Mouse (Mus musculus) heart, postnatal 14 days (tissue): ENCODE data around the gene Man1c1. TPM values are rescaled to one million over a fixed set of nuclear protein-coding genes. Genes with fewer than 3 reads are reported as not detected.
A peak's percentile ranks its signal among the peaks of the same experiment; 100 is the strongest.

Source experiments
- DNase-seq, 2 experiments: peaks; one replicate each; pipeline ENCODE4 v3.0.0; 2021 to 2022
- intact Hi-C: fragments of 180-260 bp; cut with DNase I; formaldehyde crosslinking; loops from one replicate; pipeline ENCODE4 v1.15.1; 2025
- total RNA-seq, 2 experiments: library from RNA; stranded (reverse); gene quantifications; 2 replicates each; pipeline ENCODE4 v1.2.3; 2021

Man1c1 gene
- total RNA-seq, 2 experiments from 2014 or later = 25.1 to 25.8 TPM

GRCm38 (mm10) chr4:134562014-134562413, 142.1 kb downstream of the Man1c1 start:
- intact Hi-C loops = loop anchor here (5.0 kb wide), 1 partner anchor 230 kb away; no protein-coding TSS in a partner anchor
- DNase-seq = no peak

GRCm38 (mm10) chr4:134560699-134561098, 143.4 kb downstream of the Man1c1 start:
- no peak for DNase-seq
- intact Hi-C loops = loop anchor here (5.0 kb wide), 1 partner anchor 232 kb away; no protein-coding TSS in a partner anchor

GRCm38 (mm10) chr4:134559154-134559553, 144.9 kb downstream of the Man1c1 start:
- intact Hi-C loops = no loop called here
- no peak for DNase-seq

GRCm38 (mm10) chr4:134558570-134559113, 145.4 kb downstream of the Man1c1 start:
- intact Hi-C loops = no loop called here
- DNase-seq = peak in 1 of 2 experiments; percentile 49

- DNase-seq = no peak
- intact Hi-C loops = no loop called here
Measured at GRCm38 (mm10) chr4:134557626-134558249, 146.4 kb downstream of the Man1c1 start.

- intact Hi-C loops = no loop called here
- peak in 1 of 2 experiments; percentile 58 for DNase-seq
Measured at GRCm38 (mm10) chr4:134555956-134556580, 148.0 kb downstream of the Man1c1 start.

- DNase-seq = no peak
- intact Hi-C loops = no loop called here
Measured at GRCm38 (mm10) chr4:134553631-134554030, 150.5 kb downstream of the Man1c1 start.

- DNase-seq = peak; percentile 75 to 85
- intact Hi-C loops = no loop called here
Measured at GRCm38 (mm10) chr4:134551494-134552316, 152.4 kb downstream of the Man1c1 start, which contains the start of gene Selenon. TSS of gene Selenon (minus strand) at chr4:134552166.

- intact Hi-C loops = no loop called here
- no peak for DNase-seq
Measured at GRCm38 (mm10) chr4:134549899-134550298, 154.2 kb downstream of the Man1c1 start.

- DNase-seq = peak; percentile 32 to 52
- intact Hi-C loops = no loop called here
Measured at GRCm38 (mm10) chr4:134548169-134548938, 155.7 kb downstream of the Man1c1 start.

GRCm38 (mm10) chr4:134546814-134547705, 157.0 kb downstream of the Man1c1 start:
- DNase-seq = peak in 1 of 2 experiments; percentile 32
- intact Hi-C loops = no loop called here

- intact Hi-C loops = loop anchor here (1.0 to 5.0 kb wide), 3 partner anchors 171 to 334 kb away; no protein-coding TSS in a partner anchor
- peak; percentile 94 to 97 for DNase-seq
Measured at GRCm38 (mm10) chr4:134543261-134543660, 160.8 kb downstream of the Man1c1 start.

- no peak for DNase-seq
- intact Hi-C loops = loop anchor here (1.0 to 5.0 kb wide), 3 partner anchors 172 to 335 kb away; no protein-coding TSS in a partner anchor
Measured at GRCm38 (mm10) chr4:134542726-134543125, 161.4 kb downstream of the Man1c1 start.

- intact Hi-C loops = no loop called here
- DNase-seq = no peak
Measured at GRCm38 (mm10) chr4:134538997-134539580, 165.0 kb downstream of the Man1c1 start.

GRCm38 (mm10) chr4:134535787-134536151, 168.3 kb downstream of the Man1c1 start:
- no peak for DNase-seq
- intact Hi-C loops = loop anchor here (2.0 kb wide), 1 partner anchor 21 kb away; no protein-coding TSS in a partner anchor

- peak; percentile 98 for DNase-seq
- intact Hi-C loops = loop anchor here (2.0 kb wide), 1 partner anchor 20 kb away; no protein-coding TSS in a partner anchor
Measured at GRCm38 (mm10) chr4:134534932-134535786, 168.9 kb downstream of the Man1c1 start, which contains the start of gene Mtfr1l. TSS of gene Mtfr1l (minus strand) at chr4:134535387.
